Mouse (Mus musculus): ENCODE measurements around the gene Ubald2.

GRCm38 (mm10) chr11:116394769-116395168, 39.1 kb upstream of the Ubald2 start:
- TF ChIP-seq CTCF (IDR thresholded peaks at IDR 0.05; ENCODE audit: low read depth) (no peak), EP300 (IDR thresholded peaks at IDR 0.05; ENCODE audit: low read depth) (no peak)

Measured in heart, postnatal 0 days (tissue).